Mouse (Mus musculus) cerebellum, adult 2 months (tissue): ENCODE results near the gene Gm10719.
"Not testable (repeated sequence)": the region's sequence is repeated elsewhere in the genome, so short reads cannot be mapped to it uniquely, and the experiment has no call there.

Experiments used
- CTCF ChIP-seq: fragments of 200-500 bp; IDR thresholded peaks from 2 replicates; pipeline ENCODE4 v1.5.1; 2011; ENCODE audit warnings: low read depth, mild to moderate bottlenecking, control low read depth, low read length, moderate library complexity, borderline replicate concordance; ENCODE audit not compliant: insufficient read depth
- POLR2A ChIP-seq: fragments of 200-500 bp; IDR thresholded peaks from 2 replicates; pipeline ENCODE4 v1.6.1; 2011; ENCODE audit warnings: low read length, control low read depth, borderline replicate concordance; ENCODE audit not compliant: insufficient read depth

GRCm38 (mm10) chr9:3026741-3027140 lies 9.5 kb downstream of the Gm10719 start:
- TF ChIP-seq CTCF, POLR2A: not testable (repeated sequence)
